Mouse (Mus musculus) neural tube, embryonic 12.5 days (tissue): ENCODE measurements around the gene Acta2. TPM values are rescaled to one million over a fixed set of nuclear protein-coding genes. Genes with fewer than 3 reads are reported as not detected.

Experiments used
- ATAC-seq: fragments of 200-750 bp; cut with Nextera tagmentation; 2 replicates; pipeline ENCODE4 v1.8.0; 2017; ENCODE audit warnings: low read depth, mild to moderate bottlenecking, moderate TSS enrichment, moderate library complexity; ENCODE audit not compliant: low FRiP score
- H3K27ac ChIP-seq: fragments of 300-500 bp; sonication (generic); 2 replicates; pipeline ENCODE4 v1.5.1; 2016
- H3K27me3 ChIP-seq: fragments of 300-500 bp; sonication (generic); replicated peaks from 2 replicates; pipeline ENCODE4 v1.6.1; 2016; ENCODE audit warnings: mild to moderate bottlenecking
- H3K36me3 ChIP-seq: fragments of 300-500 bp; sonication (generic); 2 replicates; pipeline ENCODE4 v1.6.1; 2016; ENCODE audit warnings: mild to moderate bottlenecking
- H3K4me1 ChIP-seq: fragments of 300-500 bp; sonication (generic); 2 replicates; pipeline ENCODE4 v1.6.1; 2016
- H3K4me2 ChIP-seq: fragments of 300-500 bp; sonication (generic); replicated peaks from 2 replicates; pipeline ENCODE4 v1.6.1; 2016; ENCODE audit warnings: mild to moderate bottlenecking
- H3K4me3 ChIP-seq: fragments of 300-500 bp; sonication (generic); 2 replicates; pipeline ENCODE4 v1.5.1; 2016
- H3K9ac ChIP-seq: fragments of 300-500 bp; sonication (generic); 2 replicates; pipeline ENCODE4 v1.6.1; 2016; ENCODE audit warnings: mild to moderate bottlenecking
- H3K9me3 ChIP-seq: fragments of 300-500 bp; sonication (generic); 2 replicates; pipeline ENCODE4 v1.6.1; 2016; ENCODE audit warnings: mild to moderate bottlenecking
- WGBS: fragments of 180-500 bp; shearing (Covaris S2); methylation state at CpG from one replicate; pipeline ENCODE4 v1.1.7; 2016; 5-methylcytosine and 5-hydroxymethylcytosine counted together
- polyA plus RNA-seq: library from polyadenylated mRNA; unstranded; fragments of >200 nt; fragmentation: Nextera tagmentation; extraction: Ambion mirVana; gene quantifications from 2 replicates; pipeline ENCODE4 v1.2.1, GENCODE M21; 2016

Gene Acta2
- polyA plus RNA-seq, 1 experiment from 2014 or later = 45.0 TPM

- Histone ChIP-seq H3K4me3 (no peak overlapping the region), H3K9ac (no peak overlapping the region), H3K9me3 (no peaks in the 10 kb centered on the region), H3K4me2 (peak overlapping the region; percentile 97; the same call in 1 of the 2 replicates), H3K36me3 (no peaks in the 10 kb centered on the region), H3K4me1 (no peaks in the 10 kb centered on the region), H3K27me3 (no peaks in the 10 kb centered on the region), H3K27ac (no peak overlapping the region)
- 60% methylated on average over 9 of the region's 9 CpGs for WGBS
- ATAC-seq = no peak
Measured at GRCm38 (mm10) chr19:34193683-34194082, 61.7 kb downstream of the Acta2 start.

GRCm38 (mm10) chr19:34193149-34193548 lies 62.2 kb downstream of the Acta2 start:
- Histone ChIP-seq H3K4me1 (no peaks in the 10 kb centered on the region), H3K9ac (no peak overlapping the region), H3K27me3 (no peaks in the 10 kb centered on the region), H3K4me2 (peak overlapping the region; percentile 97), H3K9me3 (no peaks in the 10 kb centered on the region), H3K27ac (no peak overlapping the region), H3K4me3 (peak overlapping the region; percentile 67; the same call in 1 of the 2 replicates), H3K36me3 (no peaks in the 10 kb centered on the region)
- no peak for ATAC-seq
- 13% methylated on average over 9 of the region's 9 CpGs for WGBS

GRCm38 (mm10) chr19:34192008-34192963 lies 63.1 kb downstream of the Acta2 start, which contains the start of gene Stambpl1:
Gene Stambpl1 (plus strand): TSS chr19:34192229.
- Histone ChIP-seq H3K27me3 (no peaks in the 10 kb centered on the region), H3K4me2 (peak within 1 kb of the TSS; percentile 97), H3K4me3 (peak within 1 kb of the TSS; percentile 67), H3K9ac (peak within 1 kb of the TSS; percentile 57), H3K36me3 (no peaks in the 10 kb centered on the region), H3K4me1 (no peaks in the 10 kb centered on the region), H3K9me3 (no peaks in the 10 kb centered on the region), H3K27ac (no peak within 1 kb of the TSS)
- WGBS = under 1% methylated on average over 62 of the region's 62 CpGs
- peak; percentile 85 for ATAC-seq

- Histone ChIP-seq H3K4me3 (peak overlapping the region; percentile 67), H3K9ac (0 out of 2 replicates have a peak overlapping the region, but pooled peaks have one; percentile 14), H3K4me2 (peak overlapping the region; percentile 97), H3K27ac (no peak overlapping the region), H3K36me3 (no peaks in the 10 kb centered on the region), H3K4me1 (no peaks in the 10 kb centered on the region), H3K27me3 (no peaks in the 10 kb centered on the region), H3K9me3 (no peaks in the 10 kb centered on the region)
- ATAC-seq = peak; percentile 55
- 24% methylated on average over 10 of the region's 10 CpGs for WGBS
Measured at GRCm38 (mm10) chr19:34191645-34192007, 63.8 kb downstream of the Acta2 start.

Other genes starting within 250 kb of the Acta2 start
- not detected in 2 replicates for gene Lipk, start 247.3 kb downstream of the Acta2 start, polyA plus RNA-seq
- not detected in 2 replicates for gene Lipn, start 188.2 kb downstream of the Acta2 start, polyA plus RNA-seq
- gene Lipm, start 154.7 kb downstream of the Acta2 start, polyA plus RNA-seq = not detected in 2 replicates
- 0.19 and 0.20 TPM in 2 replicates for gene Ankrd22, start 89.5 kb downstream of the Acta2 start, polyA plus RNA-seq
- 5.8 and 6.8 TPM in 2 replicates for gene Stambpl1, start 63.4 kb downstream of the Acta2 start, polyA plus RNA-seq
- 0.24 and 0.75 TPM in 2 replicates for gene Fas, start 35.1 kb upstream of the Acta2 start, polyA plus RNA-seq
- 1.6 and 2.1 TPM in 2 replicates for gene Ch25h, start 219.6 kb upstream of the Acta2 start, polyA plus RNA-seq